Mouse (Mus musculus): ENCODE results near the gene Nr0b2. TPM values are rescaled to one million over a fixed set of nuclear protein-coding genes. Genes with fewer than 3 reads are reported as not detected.

Gene Nr0b2
- polyA plus RNA-seq, 1 experiment from 2014 or later = 0.64 TPM

GRCm38 (mm10) chr4:133532777-133533176, 20.4 kb upstream of the Nr0b2 start:
- 78% methylated on average over 3 of the region's 3 CpGs for WGBS
- no peak overlapping the region for H3K9ac ChIP-seq

DNA sequence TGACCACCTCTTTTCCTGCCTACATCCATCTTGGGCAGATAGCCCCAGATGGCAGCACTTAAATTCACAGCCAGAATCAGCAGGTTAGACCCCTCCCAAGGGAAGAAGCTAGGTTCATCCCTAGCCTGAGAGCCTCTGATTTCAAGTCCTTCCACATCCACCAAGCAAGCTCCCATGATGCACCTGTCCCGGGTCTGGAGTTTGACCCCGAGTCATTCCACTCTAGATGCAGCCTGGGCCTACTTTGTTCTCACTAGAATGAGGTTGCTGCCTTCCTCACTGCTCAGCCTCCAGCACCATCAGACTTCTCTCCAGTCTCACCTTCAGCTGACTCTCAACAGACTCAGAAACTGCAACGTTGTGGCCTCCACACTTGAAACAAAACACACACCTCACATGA, 17.1 kb upstream of the Nr0b2 start:
- H3K27ac ChIP-seq = no peak overlapping the region
- WGBS = 88% methylated on average over 3 of the region's 3 CpGs

More at GRCm38 (mm10) chr4:133532777-133533176, 20.4 kb upstream of the Nr0b2 start:
- H3K4me2 ChIP-seq = no peak overlapping the region
- H3K4me3 ChIP-seq (replicated peaks) = no peak overlapping the region
- H3K36me3 ChIP-seq = peaks cover 100% of the 10 kb centered on the region
- H3K27ac ChIP-seq = no peak overlapping the region
- H3K27me3 ChIP-seq = no peaks in the 10 kb centered on the region
- ATAC-seq (replicated peaks; ENCODE audit: low FRiP score) = no peak
- no peaks in the 10 kb centered on the region for H3K9me3 ChIP-seq (replicated peaks)
- no peaks in the 10 kb centered on the region for H3K4me1 ChIP-seq

DNA sequence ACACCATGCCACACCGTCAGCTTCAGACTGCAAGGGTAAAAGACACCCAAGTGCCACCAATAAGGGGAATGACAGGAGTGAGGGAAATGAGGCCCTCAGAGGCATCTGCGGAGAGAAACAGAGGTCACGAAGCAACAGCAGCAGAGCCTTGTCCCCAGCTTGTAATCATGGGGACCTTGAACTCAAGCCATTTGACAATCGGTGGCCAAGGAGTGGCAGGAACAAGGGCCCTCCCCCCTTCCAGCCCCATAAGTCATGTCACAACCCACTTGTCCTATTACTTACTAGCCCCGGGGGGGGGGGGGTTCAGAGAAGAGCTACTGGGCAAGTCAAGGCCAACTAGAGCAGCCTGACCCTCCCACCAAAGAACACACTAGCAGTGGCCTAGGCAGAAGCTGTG, 16.5 kb upstream of the Nr0b2 start:
- Histone ChIP-seq H3K36me3 (peaks cover 100% of the 10 kb centered on the region), H3K9me3 (replicated peaks) (no peaks in the 10 kb centered on the region), H3K4me2 (no peak overlapping the region), H3K9ac (no peak overlapping the region), H3K4me3 (replicated peaks) (no peak overlapping the region), H3K27me3 (no peaks in the 10 kb centered on the region), H3K27ac (no peak overlapping the region), H3K4me1 (no peaks in the 10 kb centered on the region)
- no peak for ATAC-seq (replicated peaks; ENCODE audit: low FRiP score)
- WGBS = 79% methylated on average over 5 of the region's 5 CpGs

More for the DNA sequence above, 17.1 kb upstream of the Nr0b2 start:
- no peaks in the 10 kb centered on the region for H3K4me1 ChIP-seq
- peaks cover 100% of the 10 kb centered on the region for H3K36me3 ChIP-seq
- H3K9me3 ChIP-seq (replicated peaks) = no peaks in the 10 kb centered on the region
- no peak overlapping the region for H3K4me2 ChIP-seq
- H3K9ac ChIP-seq = no peak overlapping the region
- no peak for ATAC-seq (replicated peaks; ENCODE audit: low FRiP score)
- no peaks in the 10 kb centered on the region for H3K27me3 ChIP-seq
- no peak overlapping the region for H3K4me3 ChIP-seq (replicated peaks)

DNA sequence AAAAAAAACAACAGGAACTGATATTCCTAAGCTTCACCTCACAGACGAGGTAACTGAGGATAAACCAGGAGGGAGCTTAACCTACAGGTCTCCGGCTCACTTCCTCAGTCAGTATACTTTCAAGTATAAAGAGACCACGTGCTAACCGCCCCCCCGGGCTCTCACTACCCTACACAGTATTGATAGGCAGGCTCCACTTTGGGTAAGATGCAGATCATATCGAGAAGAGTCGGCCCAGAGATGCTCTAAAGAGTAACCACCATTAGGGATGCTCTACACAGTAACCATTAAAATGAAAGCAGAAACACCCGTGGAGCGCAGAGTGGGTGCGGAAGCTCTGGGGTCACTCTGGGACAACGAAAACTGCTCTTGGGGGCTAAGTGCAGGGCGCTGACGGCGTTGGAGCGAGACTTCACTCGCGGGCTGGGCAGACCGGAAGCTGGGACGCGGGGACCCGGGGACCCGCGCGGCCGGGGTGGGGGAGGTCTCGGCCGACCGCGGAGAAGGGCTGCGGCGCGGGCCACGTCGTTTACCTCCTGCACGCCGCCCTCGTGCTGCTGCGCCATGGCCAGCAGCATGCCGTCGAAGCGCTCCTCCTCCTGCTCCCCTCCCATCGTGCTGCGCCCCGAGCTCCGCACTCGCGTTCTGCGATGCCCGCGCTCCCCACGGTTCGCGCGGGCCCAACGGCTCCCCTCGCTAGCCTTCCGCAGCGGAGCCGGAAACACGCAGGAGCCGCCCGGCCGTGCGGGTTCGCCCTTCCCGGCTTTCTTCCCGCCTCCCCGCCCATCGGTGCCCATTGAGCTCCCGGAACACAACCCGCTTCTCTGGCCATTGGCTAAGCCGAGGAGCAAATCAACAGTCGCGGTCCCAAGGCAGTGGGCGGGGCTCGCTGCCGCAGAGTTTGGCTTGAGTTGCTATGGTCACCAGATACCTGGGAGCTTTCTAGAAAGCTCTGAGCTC, 7.6 kb upstream of the Nr0b2 start, which contains the start of gene Nudc:
Gene Nudc (minus strand): TSS at position 725 of the 960 bp plus-strand sequence.
- Histone ChIP-seq H3K4me1 (peaks cover 23% of the 10 kb centered on the region), H3K27me3 (no peaks in the 10 kb centered on the region), H3K27ac (peak within 1 kb of the TSS; percentile 79), H3K9ac (peak within 1 kb of the TSS; percentile 95), H3K4me2 (peak within 1 kb of the TSS; percentile 74), H3K9me3 (replicated peaks) (no peaks in the 10 kb centered on the region), H3K36me3 (peaks cover 39% of the 10 kb centered on the region), H3K4me3 (replicated peaks) (peak within 1 kb of the TSS; percentile 98)
- peak; percentile 98 for ATAC-seq (replicated peaks; ENCODE audit: low FRiP score)
- WGBS = under 1% methylated on average over 65 of the region's 77 CpGs

- no peak overlapping the region for H3K4me2 ChIP-seq
- 100% methylated on average over 1 of the region's 1 CpGs for WGBS
- no peaks in the 10 kb centered on the region for H3K9me3 ChIP-seq (replicated peaks)
- H3K4me3 ChIP-seq (replicated peaks) = no peak overlapping the region
- H3K36me3 ChIP-seq = no peaks in the 10 kb centered on the region
- peaks cover under 1% of the 10 kb centered on the region; the same call in 1 of the 2 replicates for H3K4me1 ChIP-seq
- H3K27ac ChIP-seq = no peak overlapping the region
- H3K27me3 ChIP-seq = peaks cover 6% of the 10 kb centered on the region; the same call in 1 of the 2 replicates
- H3K9ac ChIP-seq = no peak overlapping the region
- no peak for ATAC-seq (replicated peaks; ENCODE audit: low FRiP score)
Measured at GRCm38 (mm10) chr4:133552029-133552428, 1.1 kb upstream of the Nr0b2 start.

DNA sequence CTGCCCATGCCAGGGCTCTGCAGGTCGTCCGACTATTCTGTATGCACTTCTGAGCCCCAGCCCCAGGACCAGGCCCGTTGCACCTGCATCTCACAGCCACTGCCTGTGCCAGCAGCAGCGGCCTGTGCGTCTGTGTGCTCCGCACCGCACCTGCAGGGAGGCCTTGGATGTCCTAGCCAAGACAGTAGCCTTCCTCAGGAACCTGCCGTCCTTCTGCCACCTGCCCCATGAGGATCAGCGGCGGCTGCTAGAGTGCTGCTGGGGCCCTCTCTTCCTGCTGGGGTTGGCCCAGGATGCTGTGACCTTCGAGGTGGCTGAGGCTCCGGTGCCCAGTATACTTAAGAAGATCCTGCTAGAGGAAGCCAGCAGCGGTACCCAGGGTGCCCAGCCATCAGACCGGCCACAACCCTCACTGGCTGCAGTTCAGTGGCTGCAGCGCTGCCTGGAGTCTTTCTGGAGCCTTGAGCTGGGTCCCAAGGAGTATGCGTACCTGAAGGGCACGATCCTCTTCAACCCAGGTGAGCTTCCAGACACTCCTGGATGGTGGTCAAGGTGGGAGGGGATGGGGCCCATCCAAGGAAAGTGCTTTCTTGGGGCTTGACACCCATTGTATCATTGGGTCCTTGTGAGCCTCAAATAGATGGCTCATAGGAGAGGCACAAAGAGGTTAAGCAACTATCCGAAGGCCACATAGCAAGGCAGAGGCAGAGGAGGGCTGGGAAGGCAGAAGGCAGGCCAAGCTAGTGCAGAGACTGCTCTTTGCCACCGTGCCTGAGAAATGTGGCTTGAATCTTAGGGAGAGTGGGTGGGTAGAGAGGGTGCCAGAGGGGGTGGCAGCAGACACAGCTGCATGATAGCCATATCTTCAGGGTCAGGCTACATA, 513 bp downstream of the Nr0b2 start:
- ATAC-seq (replicated peaks; ENCODE audit: low FRiP score) = no peak
- Histone ChIP-seq H3K27me3 (peaks cover 9% of the 10 kb centered on the region; the same call in 1 of the 2 replicates), H3K4me1 (peaks cover 3% of the 10 kb centered on the region; the same call in 1 of the 2 replicates), H3K4me2 (no peak overlapping the region), H3K9me3 (replicated peaks) (no peaks in the 10 kb centered on the region), H3K27ac (no peak overlapping the region), H3K36me3 (no peaks in the 10 kb centered on the region), H3K9ac (no peak overlapping the region), H3K4me3 (replicated peaks) (no peak overlapping the region)
- 78% methylated on average over 19 of the region's 19 CpGs for WGBS

- WGBS = 37% methylated on average over 10 of the region's 10 CpGs
- no peaks in the 10 kb centered on the region for H3K9me3 ChIP-seq (replicated peaks)
- no peaks in the 10 kb centered on the region for H3K36me3 ChIP-seq
- peaks cover 6% of the 10 kb centered on the region; the same call in 1 of the 2 replicates for H3K27me3 ChIP-seq
- H3K4me1 ChIP-seq = peaks cover 3% of the 10 kb centered on the region; the same call in 1 of the 2 replicates
- no peak overlapping the region for H3K4me3 ChIP-seq (replicated peaks)
- H3K27ac ChIP-seq = no peak overlapping the region
- no peak overlapping the region for H3K9ac ChIP-seq
- peak; percentile 62; the same call in 1 of the 2 replicates for ATAC-seq (replicated peaks; ENCODE audit: low FRiP score)
- H3K4me2 ChIP-seq = peak overlapping the region; percentile 14; the same call in 1 of the 2 replicates
Measured at GRCm38 (mm10) chr4:133557041-133557717, 4.0 kb downstream of the Nr0b2 start.

DNA sequence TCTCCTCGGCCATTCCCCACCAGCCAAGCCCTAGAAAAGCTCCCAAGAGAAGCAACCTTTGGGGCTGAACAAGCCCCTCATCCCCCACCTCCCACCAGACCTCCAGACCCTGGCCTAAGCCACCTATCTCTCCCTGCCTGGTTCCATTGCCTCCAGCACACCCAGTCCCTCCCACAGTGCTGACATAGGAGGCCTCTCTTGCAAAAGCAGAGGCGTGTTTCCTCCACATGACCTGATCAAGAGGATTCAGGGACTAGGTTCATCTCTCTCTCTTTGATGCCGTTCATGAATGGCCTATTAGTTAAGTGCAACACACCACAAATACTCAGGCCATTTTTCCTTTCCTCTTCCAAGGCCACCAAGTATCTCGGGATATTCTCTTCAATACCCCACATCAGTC, 6.7 kb downstream of the Nr0b2 start:
- no peaks in the 10 kb centered on the region for H3K36me3 ChIP-seq
- WGBS = 76% methylated on average over 4 of the region's 4 CpGs
- peaks cover 6% of the 10 kb centered on the region; the same call in 1 of the 2 replicates for H3K27me3 ChIP-seq
- no peak overlapping the region for H3K9ac ChIP-seq
- peaks cover 3% of the 10 kb centered on the region; the same call in 1 of the 2 replicates for H3K4me1 ChIP-seq
- no peak overlapping the region for H3K4me3 ChIP-seq (replicated peaks)
- no peak overlapping the region for H3K4me2 ChIP-seq
- no peak for ATAC-seq (replicated peaks; ENCODE audit: low FRiP score)
- no peaks in the 10 kb centered on the region for H3K9me3 ChIP-seq (replicated peaks)
- no peak overlapping the region for H3K27ac ChIP-seq

DNA sequence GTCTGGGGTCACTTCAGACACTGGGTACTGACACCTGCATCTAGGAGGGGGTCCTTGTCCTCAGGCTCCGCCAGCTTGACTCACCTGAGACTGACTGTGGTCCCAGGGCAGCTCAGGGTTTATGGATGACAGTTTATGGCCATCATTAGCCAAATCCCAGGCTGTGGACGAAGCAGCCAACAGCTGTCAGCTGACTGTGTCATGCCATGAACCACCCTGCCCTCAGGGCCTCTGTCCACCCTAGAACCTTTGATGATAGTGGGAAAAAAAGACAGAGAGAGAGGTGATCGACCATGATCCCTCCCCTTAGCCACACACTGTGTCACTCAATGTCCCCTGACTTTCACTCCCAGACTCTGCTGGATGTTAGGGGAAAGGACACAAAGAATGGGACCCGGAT, 8.4 kb downstream of the Nr0b2 start:
- H3K9ac ChIP-seq = no peak overlapping the region
- no peaks in the 10 kb centered on the region for H3K9me3 ChIP-seq (replicated peaks)
- H3K4me2 ChIP-seq = no peak overlapping the region
- H3K36me3 ChIP-seq = no peaks in the 10 kb centered on the region
- H3K4me1 ChIP-seq = peaks cover 3% of the 10 kb centered on the region; the same call in 1 of the 2 replicates
- no peak overlapping the region for H3K27ac ChIP-seq
- H3K4me3 ChIP-seq (replicated peaks) = no peak overlapping the region
- H3K27me3 ChIP-seq = 0 out of 2 replicates have a peak, but pooled peaks cover 3% of the 10 kb centered on the region
- WGBS = 56% methylated on average over 4 of the region's 4 CpGs
- ATAC-seq (replicated peaks; ENCODE audit: low FRiP score) = no peak

DNA sequence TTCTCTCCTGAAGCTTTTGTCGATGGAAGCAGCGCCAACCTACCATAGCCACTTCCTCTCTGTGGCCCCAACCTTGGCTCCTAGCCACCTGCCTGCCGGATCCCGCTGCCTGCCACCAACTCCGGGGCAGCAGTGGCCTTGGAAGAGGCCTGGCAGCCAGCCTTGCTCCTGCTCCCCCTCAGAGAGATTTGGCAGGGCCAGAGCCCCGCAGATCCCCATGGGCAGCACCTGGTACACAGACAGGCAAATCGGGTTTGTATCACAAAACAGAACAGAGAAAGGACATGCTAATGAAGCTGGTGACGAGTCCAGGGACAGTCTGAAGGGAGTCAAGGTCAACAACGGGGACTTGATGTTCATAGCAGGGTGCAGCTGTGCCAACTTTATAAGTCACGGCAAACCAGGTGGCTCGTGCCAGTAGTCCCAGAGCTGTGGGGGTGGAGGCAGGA, 10.0 kb downstream of the Nr0b2 start:
- Histone ChIP-seq H3K9me3 (replicated peaks) (no peaks in the 10 kb centered on the region), H3K4me2 (no peak overlapping the region), H3K4me1 (no peaks in the 10 kb centered on the region), H3K27ac (no peak overlapping the region), H3K27me3 (no peaks in the 10 kb centered on the region), H3K36me3 (no peaks in the 10 kb centered on the region), H3K9ac (no peak overlapping the region), H3K4me3 (replicated peaks) (no peak overlapping the region)
- WGBS = 73% methylated on average over 11 of the region's 11 CpGs
- no peak for ATAC-seq (replicated peaks; ENCODE audit: low FRiP score)

GRCm38 (mm10) chr4:133567251-133567650, 14.1 kb downstream of the Nr0b2 start:
- Histone ChIP-seq H3K9ac (no peak overlapping the region), H3K9me3 (replicated peaks) (no peaks in the 10 kb centered on the region), H3K36me3 (no peaks in the 10 kb centered on the region), H3K4me2 (no peak overlapping the region), H3K4me3 (replicated peaks) (no peak overlapping the region), H3K27me3 (no peaks in the 10 kb centered on the region), H3K27ac (no peak overlapping the region), H3K4me1 (peaks cover 6% of the 10 kb centered on the region)
- ATAC-seq (replicated peaks; ENCODE audit: low FRiP score) = no peak
- 23% methylated on average over 8 of the region's 8 CpGs for WGBS

Data from kidney, embryonic 15.5 days (tissue).